Mouse (Mus musculus) left cerebral cortex, postnatal 36 days (tissue): ENCODE measurements around the gene Defb26. TPM values are rescaled to one million over a fixed set of nuclear protein-coding genes. Genes with fewer than 3 reads are reported as not detected.

ENCODE experiments used
- DNase-seq, 2 experiments: peaks; one replicate each; pipeline ENCODE4 v3.0.0; 2021 to 2022; ENCODE audit warnings: low spot score in 2 of 2, mixed read lengths in 1 of 2
- intact Hi-C: fragments of 180-260 bp; cut with DNase I; formaldehyde crosslinking; loops from one replicate; pipeline ENCODE4 v1.15.1; 2025
- total RNA-seq, 2 experiments: library from RNA; stranded (reverse); gene quantifications; 2 replicates each; pipeline ENCODE4 v1.2.3; 2021

Defb26 gene
- total RNA-seq: not detected

GRCm38 (mm10) chr2:152511592-152511991, at the start of gene Defb26:
TSS of gene Defb26 (minus strand) at chr2:152511692.
- intact Hi-C loops: no loop called here
- no peak for DNase-seq

GRCm38 (mm10) chr2:152556655-152557054, 45.2 kb upstream of the Defb26 start:
- DNase-seq: no peak
- intact Hi-C loops: no loop called here

DNA sequence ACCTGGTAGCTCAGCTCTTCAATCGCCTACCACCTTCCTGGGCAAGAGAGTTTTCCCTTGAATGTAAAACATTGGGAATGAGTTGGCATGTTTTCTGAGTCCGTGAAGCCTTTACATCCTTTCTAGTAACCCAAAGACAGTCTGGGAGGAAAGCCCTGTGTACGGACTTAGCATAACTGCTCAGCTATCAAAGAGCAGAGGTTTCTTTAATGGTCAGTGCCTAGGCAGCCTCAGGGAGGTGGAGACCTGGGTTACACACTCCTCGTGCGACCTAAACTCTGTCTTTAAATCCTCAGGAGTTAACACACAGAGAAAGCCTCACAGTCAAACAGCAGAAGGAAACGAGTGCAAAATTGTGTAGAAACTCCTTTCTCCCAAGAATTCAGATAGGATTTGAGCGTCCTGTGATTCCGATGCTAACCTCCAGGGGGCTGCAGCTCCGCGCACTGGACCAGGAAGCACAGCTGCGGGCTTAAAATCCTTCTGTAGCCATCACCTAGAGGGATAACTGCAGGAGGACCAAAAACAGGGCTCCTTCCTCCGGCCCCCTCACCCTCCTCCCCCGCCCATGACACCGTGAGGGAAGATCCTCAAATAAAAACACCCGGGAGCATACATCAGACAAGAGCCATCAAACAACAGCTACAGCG, 42.4 kb upstream of the Defb26 start:
- DNase-seq: peak; percentile 37 to 50
- intact Hi-C loops: no loop called here

- intact Hi-C loops: no loop called here
- no peak for DNase-seq
These were observed 36.6 kb upstream of the Defb26 start for GRCm38 (mm10) chr2:152548124-152548523.

- DNase-seq: peak; percentile 37 to 52
- intact Hi-C loops: loop anchor here (2.0 to 5.0 kb wide), 2 partner anchors 74 to 92 kb away; no protein-coding TSS in a partner anchor
These were observed 33.2 kb upstream of the Defb26 start for GRCm38 (mm10) chr2:152544691-152545090.

DNA sequence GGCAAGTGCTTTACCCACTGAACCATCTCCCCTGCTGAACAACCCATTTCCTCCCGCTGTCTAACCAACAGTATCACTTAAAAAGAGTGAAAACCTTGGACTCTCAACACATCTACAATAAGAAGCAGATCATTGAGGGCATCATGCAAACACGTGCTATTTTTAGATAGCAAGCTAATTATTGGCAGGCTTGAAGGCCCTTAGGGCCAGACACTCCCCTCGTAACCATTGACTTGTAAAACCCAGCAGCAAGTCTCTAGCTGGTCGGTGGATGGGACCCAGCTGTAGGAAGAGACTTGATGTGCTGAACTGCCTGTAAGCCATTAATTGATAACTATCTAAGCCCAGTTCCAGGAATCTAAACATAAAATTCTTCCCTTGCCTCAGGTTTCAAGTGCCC, 32.0 kb upstream of the Defb26 start:
- DNase-seq: no peak
- intact Hi-C loops: loop anchor here (5.0 kb wide), 1 partner anchor 91 kb away; no protein-coding TSS in a partner anchor

GRCm38 (mm10) chr2:152542897-152543296, 31.4 kb upstream of the Defb26 start:
- no peak for DNase-seq
- intact Hi-C loops: loop anchor here (5.0 kb wide), 1 partner anchor 91 kb away; no protein-coding TSS in a partner anchor

- intact Hi-C loops: loop anchor here (5.0 kb wide), 1 partner anchor 90 kb away; no protein-coding TSS in a partner anchor
- DNase-seq: no peak
These were observed 30.5 kb upstream of the Defb26 start for GRCm38 (mm10) chr2:152541979-152542378.

- intact Hi-C loops: loop anchor here (5.0 kb wide), 1 partner anchor 88 kb away; no protein-coding TSS in a partner anchor
- no peak for DNase-seq
These were observed 28.6 kb upstream of the Defb26 start, which contains the start of gene Defb29 for GRCm38 (mm10) chr2:152539944-152540710. TSS of gene Defb29 (minus strand) at chr2:152540098.

DNA sequence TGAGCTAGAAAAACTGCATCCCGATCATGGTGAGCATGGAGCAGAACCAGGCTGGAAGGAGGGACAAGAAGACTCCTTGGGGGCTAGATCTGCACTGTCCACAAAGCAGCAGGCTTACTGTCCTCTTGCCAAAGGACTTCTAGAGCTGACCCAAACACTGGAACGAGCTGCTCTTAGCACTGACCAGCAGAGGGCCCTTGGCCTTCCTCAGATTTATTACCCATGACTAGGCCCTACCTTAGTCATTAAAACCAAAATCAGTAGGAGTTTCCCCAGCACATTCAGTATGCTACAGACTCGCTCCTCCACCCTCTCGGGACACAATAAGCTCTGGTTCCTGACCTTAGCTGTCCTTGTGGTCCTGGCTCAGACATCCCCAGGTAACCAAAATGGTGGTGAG, 6.5 kb upstream of the Defb26 start, which contains the start of gene Defb28:
Gene Defb28, plus strand, starts transcription at position 275 of the 400 bp plus-strand sequence.
- intact Hi-C loops: no loop called here
- DNase-seq: no peak

DNA sequence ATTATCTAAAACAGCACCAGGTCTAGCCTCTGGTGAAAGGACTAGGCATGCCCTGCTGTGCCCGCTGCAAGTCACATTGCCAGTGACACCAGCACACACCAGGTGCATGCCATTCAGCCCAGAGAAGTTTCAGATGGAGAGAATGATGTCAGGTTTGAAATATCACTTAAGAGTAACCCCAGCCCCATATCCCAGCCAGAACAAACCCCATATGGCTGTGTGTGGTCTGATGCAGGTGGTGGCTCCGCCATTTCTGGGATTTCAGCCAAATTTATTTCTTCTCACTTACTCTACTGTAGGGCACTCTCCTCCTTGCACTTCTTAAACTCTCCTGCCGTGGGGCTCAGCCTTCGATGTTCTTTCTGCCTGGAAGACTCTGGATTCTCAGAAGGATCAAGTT, 4.6 kb upstream of the Defb26 start:
- intact Hi-C loops: no loop called here
- no peak for DNase-seq

DNA sequence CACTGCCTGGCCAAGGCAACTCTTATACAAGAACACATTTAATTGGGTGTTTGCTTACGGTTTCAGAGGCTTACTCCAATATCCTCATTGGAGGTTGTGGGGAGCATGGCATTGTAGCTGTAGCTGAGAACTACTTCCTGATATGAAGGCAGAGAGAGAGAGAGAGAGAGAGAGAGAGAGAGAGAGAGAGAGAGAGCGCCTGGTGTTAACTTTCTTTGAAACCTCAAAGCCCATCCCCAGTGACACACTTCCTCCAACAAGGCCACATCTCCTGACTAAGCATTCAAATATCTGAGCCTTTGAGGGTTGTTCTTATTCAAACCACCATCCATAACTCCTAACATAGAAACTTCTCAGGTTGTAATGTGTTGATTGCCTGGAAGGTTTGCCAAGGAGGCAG, 7.5 kb downstream of the Defb26 start:
- intact Hi-C loops: no loop called here
- no peak for DNase-seq

DNA sequence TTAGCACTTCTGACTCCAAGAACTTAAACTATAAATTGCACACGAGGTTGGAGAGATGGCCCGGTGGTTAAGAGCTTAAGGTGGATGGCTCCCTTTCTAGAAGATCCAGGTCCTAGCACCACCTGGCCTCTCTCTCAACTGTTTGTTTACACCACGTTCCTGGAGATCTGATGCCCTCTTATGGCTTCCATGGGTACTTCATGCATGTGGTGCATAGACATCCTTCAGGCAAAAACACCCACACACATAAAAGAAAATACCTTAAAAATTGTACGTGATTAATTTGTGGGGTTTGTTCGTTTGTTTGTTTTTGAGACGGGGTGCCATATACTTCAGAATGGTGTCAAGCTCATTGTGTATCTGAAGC, 10.6 kb downstream of the Defb26 start:
- no peak for DNase-seq

DNA sequence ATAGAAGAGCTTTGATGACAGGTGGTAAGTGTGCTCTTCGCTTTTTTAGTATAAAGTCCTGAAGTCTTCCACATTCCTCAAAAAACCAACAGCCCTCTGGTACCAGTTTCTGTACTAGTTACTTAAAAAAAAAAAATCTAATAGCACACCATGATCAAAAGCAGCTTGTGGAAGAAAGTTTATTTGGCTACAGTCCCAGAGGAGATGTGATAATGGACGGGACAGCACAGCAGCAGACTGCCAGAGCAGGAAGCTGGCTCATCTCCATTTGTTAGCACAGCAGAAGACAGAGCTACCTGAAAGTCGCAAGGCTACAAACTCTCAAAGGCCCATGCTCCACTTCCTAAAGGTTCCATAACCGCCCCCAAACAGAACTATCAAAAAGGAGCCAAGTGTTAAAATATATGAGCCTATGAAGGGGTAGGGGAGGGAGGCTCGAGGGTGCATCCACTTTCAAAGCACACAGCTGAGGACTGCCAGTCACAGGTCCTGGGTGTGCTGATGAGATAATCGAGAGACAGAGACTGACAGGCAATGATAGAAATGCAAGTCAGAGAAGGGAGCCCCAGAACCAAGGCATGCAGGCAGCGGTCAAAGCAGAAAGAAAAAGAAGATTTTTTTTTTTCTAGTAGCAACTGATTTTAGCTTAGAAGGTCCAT, 11.2 kb downstream of the Defb26 start:
- intact Hi-C loops: no loop called here
- DNase-seq: no peak

More for the DNA sequence above, 10.6 kb downstream of the Defb26 start:
- intact Hi-C loops: no loop called here

DNA sequence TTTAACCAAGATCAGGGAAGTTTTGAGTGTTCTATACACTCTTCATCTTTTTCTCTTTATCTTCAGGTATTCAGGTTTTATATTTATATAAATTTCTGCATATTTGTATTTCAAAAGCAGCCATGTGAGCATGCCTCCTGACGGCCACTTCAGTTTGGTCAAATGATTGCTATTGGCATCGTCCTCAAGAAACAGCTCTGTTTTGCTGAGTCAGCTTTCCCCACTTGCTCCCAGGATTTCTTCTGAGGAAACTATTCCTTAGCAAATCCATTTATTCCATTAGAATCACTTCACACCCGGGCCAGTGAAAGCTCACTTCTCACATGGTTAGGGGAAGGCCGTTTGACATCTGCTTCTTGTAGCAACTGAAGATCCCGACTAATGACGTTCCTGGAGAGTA, 13.5 kb downstream of the Defb26 start:
- intact Hi-C loops: no loop called here
- no peak for DNase-seq

DNA sequence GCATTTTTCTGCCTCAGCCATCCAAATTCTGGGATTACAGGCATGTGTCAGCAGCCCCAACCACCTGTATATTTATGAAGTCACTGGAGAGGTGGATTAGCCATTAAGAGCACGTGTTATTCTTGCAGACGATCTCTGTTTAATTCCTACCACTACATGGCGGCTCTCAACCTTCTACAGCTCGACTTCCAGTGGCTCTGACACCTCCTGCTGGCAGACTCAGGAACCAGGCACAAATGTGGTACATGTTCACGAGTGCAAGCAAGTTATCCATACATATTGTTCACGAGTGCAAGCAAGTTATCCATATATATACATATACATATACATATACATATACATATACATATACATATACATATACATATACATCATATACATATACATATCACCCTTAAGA, 18.3 kb downstream of the Defb26 start:
- intact Hi-C loops: no loop called here
- DNase-seq: no peak

DNA sequence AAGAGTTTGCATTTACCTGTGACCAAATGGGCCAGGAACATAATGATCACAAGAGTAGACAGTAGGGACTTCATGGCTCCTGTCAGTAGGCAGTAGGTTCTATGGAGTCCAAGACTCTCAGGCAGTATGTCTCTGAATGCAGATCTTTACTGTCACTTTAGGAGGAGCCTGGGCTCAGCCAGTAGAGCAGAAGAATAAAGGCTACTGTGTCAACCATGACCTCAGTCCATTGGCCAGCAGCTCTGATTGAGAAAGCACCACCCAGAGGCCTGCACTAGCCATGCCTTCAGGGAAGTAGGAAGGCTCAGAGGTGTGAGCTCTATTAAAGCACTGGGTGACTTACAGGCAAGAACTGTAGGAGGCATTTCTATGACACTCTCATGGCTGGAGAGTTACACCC, 21.5 kb downstream of the Defb26 start, which contains the start of gene Defb22:
Gene Defb22, minus strand, starts transcription at position 101 of the 400 bp plus-strand sequence.
- no peak for DNase-seq
- intact Hi-C loops: no loop called here

- DNase-seq: no peak
These were observed 24.5 kb downstream of the Defb26 start for GRCm38 (mm10) chr2:152487024-152487423.

GRCm38 (mm10) chr2:152481726-152482125, 29.8 kb downstream of the Defb26 start:
- intact Hi-C loops: no loop called here

More at GRCm38 (mm10) chr2:152487024-152487423, 24.5 kb downstream of the Defb26 start:
- intact Hi-C loops: no loop called here

DNA sequence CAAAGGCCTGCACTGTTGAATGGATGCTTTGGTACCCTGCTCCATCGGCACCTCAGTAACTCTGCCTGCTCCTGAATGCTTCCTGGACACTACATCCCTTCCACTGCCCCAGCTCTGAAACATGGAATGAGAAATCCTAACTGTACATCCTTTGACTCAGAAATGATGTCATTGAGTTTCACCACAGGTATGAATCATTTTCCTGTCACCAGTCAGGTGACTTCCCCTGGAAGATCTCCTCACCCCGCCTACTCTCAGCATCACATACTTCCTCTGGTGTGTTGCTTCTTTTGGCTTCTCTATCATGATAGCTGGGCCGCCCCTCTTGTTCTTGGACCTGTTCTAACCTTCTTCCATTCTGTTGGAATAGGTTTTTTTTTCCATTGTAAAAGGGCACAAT, 30.6 kb downstream of the Defb26 start:
- DNase-seq: no peak
- intact Hi-C loops: no loop called here

More at GRCm38 (mm10) chr2:152481726-152482125, 29.8 kb downstream of the Defb26 start:
- no peak for DNase-seq
